Comparison of ENCODE assay signal across 1 mouse cellular context in the genomic region with DNA sequence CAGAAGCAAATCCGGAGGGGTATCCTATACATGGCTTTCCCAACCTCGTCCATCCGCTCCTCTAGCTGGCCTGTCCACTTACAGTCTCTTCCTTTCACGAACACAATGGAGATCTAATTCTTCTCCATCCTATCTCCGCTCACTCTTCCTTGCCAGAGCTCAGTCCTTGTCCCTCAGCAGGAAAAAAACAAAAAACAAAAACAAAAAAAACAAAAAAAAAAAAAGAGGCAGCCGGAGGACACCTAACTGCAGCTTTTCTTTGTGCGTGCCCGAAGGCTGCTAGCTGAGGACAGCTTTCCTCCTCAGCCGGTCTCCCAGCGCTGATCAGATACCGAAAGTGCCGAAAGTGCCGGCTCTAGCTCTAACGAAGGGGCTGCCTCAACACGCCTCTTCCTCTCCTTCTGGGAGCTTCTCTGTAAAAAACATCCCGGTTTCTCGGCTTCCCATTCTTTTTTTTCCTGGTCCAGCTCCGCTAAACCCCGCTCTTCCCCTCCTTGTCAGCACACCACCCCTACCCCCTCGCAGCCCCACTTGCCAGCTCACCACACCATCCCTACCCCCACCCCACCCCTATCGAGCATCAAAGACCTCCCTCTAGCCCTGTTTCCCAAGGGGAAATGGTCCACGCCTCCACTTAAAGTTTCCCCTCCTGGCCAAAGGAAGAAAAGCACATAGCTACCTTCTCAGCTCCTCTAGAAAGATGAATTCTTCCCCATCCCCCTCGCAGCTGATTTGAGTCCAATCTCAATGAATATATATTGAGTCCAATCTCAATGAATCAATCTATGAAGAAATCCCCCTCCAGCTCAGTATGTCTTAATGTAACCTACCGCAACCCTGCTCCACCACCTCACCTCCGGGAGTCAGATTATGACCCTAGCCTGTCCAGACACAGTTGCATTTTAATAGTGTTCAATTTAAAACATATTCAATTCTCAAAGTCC.
TF ChIP-seq lines count a peak whose summit lies in the region.

No protein-coding gene starts in this region.

TF ChIP-seq in CH12.LX, 34 proteins besides CTCF, POLR2A, EP300 and RAD21 (continued from another document):
- 0 out of 2 replicates have a peak, but pooled peaks have one; percentile 16 for TF ChIP-seq UBTF (IDR thresholded peaks at IDR 0.05; ENCODE audit: low read depth, low read length)
- TF ChIP-seq HCFC1 (IDR thresholded peaks at IDR 0.05; ENCODE audit: low read depth, low read length): no peak
- TF ChIP-seq SIN3A (IDR thresholded peaks at IDR 0.05; ENCODE audit: low read length): peak; percentile 25; the same call in 1 of the 2 replicates
